Mouse (Mus musculus) liver, embryonic 14.5 days (tissue): Measurements from ENCODE around the gene Lgals7.

Experiments
- CTCF ChIP-seq: IDR thresholded peaks from 2 replicates; pipeline ENCODE4 v1.5.1; 2016; ENCODE audit warnings: antibody characterized with exemption, low read depth, control low read depth
- EP300 ChIP-seq: IDR thresholded peaks from 2 replicates; pipeline ENCODE4 v1.6.1; 2016; ENCODE audit warnings: antibody characterized with exemption, low read depth

DNA sequence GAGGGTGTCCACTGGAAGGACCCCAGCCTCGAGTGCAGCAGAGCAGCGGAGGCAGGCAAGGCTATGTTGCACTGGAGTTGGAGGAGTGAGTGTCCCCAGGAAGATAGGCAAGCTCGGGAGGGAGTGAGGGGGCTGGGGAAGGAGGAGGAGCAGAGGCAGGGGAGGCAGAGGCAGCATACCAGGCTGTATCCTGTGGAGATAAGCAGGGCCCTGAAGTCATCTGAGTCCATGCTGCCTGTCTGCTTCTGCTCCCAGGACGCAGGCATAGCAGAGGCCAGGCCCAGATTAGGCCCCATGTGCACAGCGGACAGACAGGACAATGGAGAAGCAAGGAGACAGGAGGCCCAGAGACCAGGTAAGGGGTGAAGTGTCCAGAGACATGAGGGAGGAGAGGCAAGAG lies 31.3 kb downstream of the Lgals7 start:
- no peak for TF ChIP-seq EP300
- no peak for TF ChIP-seq CTCF
